ENCODE assay signal across 7 mouse cellular contexts in the genomic region with DNA sequence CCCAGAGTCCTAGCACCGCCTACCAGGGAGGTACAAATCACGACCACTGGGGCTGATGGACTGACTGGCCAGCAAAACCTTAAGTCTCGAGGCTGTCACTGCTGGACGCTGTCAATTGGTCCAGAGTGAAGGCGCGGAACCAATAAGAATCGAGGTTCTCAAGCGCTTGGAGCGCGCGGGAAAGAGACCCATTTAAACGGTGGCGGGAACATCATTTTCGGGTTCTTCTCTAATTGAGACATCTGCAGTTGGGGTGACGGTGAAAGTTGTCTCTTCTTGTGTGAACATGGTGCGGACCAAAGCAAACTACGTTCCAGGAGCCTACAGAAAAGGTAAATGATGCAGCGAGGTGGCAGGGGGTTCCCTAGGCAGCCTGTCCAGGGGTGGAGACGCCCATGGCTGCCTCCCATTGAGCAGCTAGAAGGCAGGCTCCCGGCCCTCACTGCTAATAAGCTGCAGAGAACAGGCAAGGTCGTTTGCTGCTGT. TPM values are rescaled to one million over a fixed set of nuclear protein-coding genes. Genes with fewer than 3 reads are reported as not detected.
DNase-seq lines count a peak whose midpoint lies in the region; ATAC-seq and TF ChIP-seq lines count a peak whose summit lies in the region.

A gene (plus strand): TSS at position 95 of the 486 bp plus-strand sequence.

- no peaks in the 10 kb centered on the region for H3K27me3 ChIP-seq in intestine, embryonic 15.5 days (replicated peaks)
- H3K27me3 ChIP-seq in limb, embryonic 13.5 days, result no peaks in the 10 kb centered on the region
- no peaks in the 10 kb centered on the region for H3K27me3 ChIP-seq in midbrain, embryonic 15.5 days (replicated peaks)
- H3K27me3 ChIP-seq in spleen, adult 2 months (ENCODE audit: control insufficient read depth, insufficient read depth, low read length), result no peaks in the 10 kb centered on the region

- no peaks in the 10 kb centered on the region for H3K9me3 ChIP-seq in intestine, embryonic 15.5 days
- H3K9me3 ChIP-seq in limb, embryonic 13.5 days, result no peaks in the 10 kb centered on the region
- no peaks in the 10 kb centered on the region for H3K9me3 ChIP-seq in midbrain, embryonic 15.5 days

- H3K36me3 ChIP-seq in intestine, embryonic 15.5 days, result no peaks in the 10 kb centered on the region
- H3K36me3 ChIP-seq in limb, embryonic 13.5 days, result peaks cover 24% of the 10 kb centered on the region
- H3K36me3 ChIP-seq in midbrain, embryonic 15.5 days (replicated peaks), result no peaks in the 10 kb centered on the region
- H3K36me3 ChIP-seq in spleen, adult 2 months (ENCODE audit: control insufficient read depth, insufficient read depth, low read length), result no peaks in the 10 kb centered on the region

- peak within 1 kb of the TSS; percentile 73 for H3K9ac ChIP-seq in intestine, embryonic 15.5 days
- H3K9ac ChIP-seq in limb, embryonic 13.5 days, result peak within 1 kb of the TSS; percentile 80
- H3K9ac ChIP-seq in midbrain, embryonic 15.5 days, result no peak within 1 kb of the TSS

- peak; percentile 94 for ATAC-seq in intestine, embryonic 15.5 days
- ATAC-seq in limb, embryonic 13.5 days (ENCODE audit: low FRiP score, low read depth), result peak; percentile 97
- peak; percentile 84 for ATAC-seq in midbrain, embryonic 15.5 days (replicated peaks)

- WGBS in intestine, embryonic 15.5 days, result 0% methylated on average over 21 of the region's 21 CpGs
- under 1% methylated on average over 21 of the region's 21 CpGs for WGBS in limb, embryonic 13.5 days
- under 1% methylated on average over 21 of the region's 21 CpGs for WGBS in midbrain, embryonic 15.5 days
- WGBS in spleen, adult 2 months, result under 1% methylated on average over 21 of the region's 21 CpGs

- no peak for TF ChIP-seq POLR2A in spleen, adult 2 months (IDR thresholded peaks at IDR 0.05; ENCODE audit: low read depth, low read length)

- H3K27ac ChIP-seq in intestine, embryonic 15.5 days, result peak within 1 kb of the TSS; percentile 48
- peak within 1 kb of the TSS; percentile 58; the same call in 1 of the 2 replicates for H3K27ac ChIP-seq in limb, embryonic 13.5 days
- no peak within 1 kb of the TSS for H3K27ac ChIP-seq in midbrain, embryonic 15.5 days
- no peak within 1 kb of the TSS for H3K27ac ChIP-seq in spleen, adult 2 months (ENCODE audit: insufficient read depth, low read length)

- H3K4me2 ChIP-seq in intestine, embryonic 15.5 days (replicated peaks), result peak within 1 kb of the TSS; percentile 90
- peak within 1 kb of the TSS; percentile 94 for H3K4me2 ChIP-seq in limb, embryonic 13.5 days (replicated peaks)
- peak within 1 kb of the TSS; percentile 57 for H3K4me2 ChIP-seq in midbrain, embryonic 15.5 days

- DNase-seq in T-cell, adult 2 months (ENCODE audit: low spot score), result peak; percentile 61
- DNase-seq in embryo, embryonic 11 days, result peak; percentile 96
- DNase-seq in gastrocnemius, postnatal 25 days, result peak; percentile 66
- DNase-seq in spleen, adult 2 months (ENCODE audit: low read depth in 1 of 2, low spot score in 2 of 2), result peak; percentile 52 to 55

- TF ChIP-seq CTCF in spleen, adult 2 months (IDR thresholded peaks at IDR 0.05; ENCODE audit: extremely low read depth, insufficient read depth, insufficient read length, insufficient replicate concordance), result no peak

- no peaks in the 10 kb centered on the region for H3K4me1 ChIP-seq in intestine, embryonic 15.5 days (replicated peaks)
- peaks cover 23% of the 10 kb centered on the region for H3K4me1 ChIP-seq in limb, embryonic 13.5 days
- peaks cover 13% of the 10 kb centered on the region for H3K4me1 ChIP-seq in midbrain, embryonic 15.5 days
- H3K4me1 ChIP-seq in spleen, adult 2 months (ENCODE audit: control insufficient read depth, insufficient read depth, insufficient read length), result peaks cover 6% of the 10 kb centered on the region; the same call in 1 of the 2 replicates

- peak within 1 kb of the TSS; percentile 65 for H3K4me3 ChIP-seq in intestine, embryonic 15.5 days (replicated peaks)
- peak within 1 kb of the TSS; percentile 66 for H3K4me3 ChIP-seq in limb, embryonic 13.5 days
- peak within 1 kb of the TSS; percentile 29 for H3K4me3 ChIP-seq in midbrain, embryonic 15.5 days
- H3K4me3 ChIP-seq in spleen, adult 2 months (ENCODE audit: extremely low read depth, insufficient read depth, insufficient read length), result peak within 1 kb of the TSS; percentile 56

RNA-seq across cellular contexts. Expression of the gene that starts here (rescaled TPM):
- total RNA-seq in gastrocnemius, postnatal 25 days (2021), result under 1 TPM; 0.28 to 0.94 TPM
- 152 and 176 TPM in 2 replicates for polyA plus RNA-seq in intestine, embryonic 15.5 days (2015; fragmentation: Nextera tagmentation; extraction: Ambion mirVana)
- 207 and 211 TPM in 2 replicates for polyA plus RNA-seq in limb, embryonic 13.5 days (2015; fragmentation: Nextera tagmentation; extraction: Ambion mirVana)
- 19.4 and 22.1 TPM in 2 replicates for polyA plus RNA-seq in midbrain, embryonic 15.5 days (2015; fragmentation: Nextera tagmentation; extraction: Ambion mirVana)
- polyA plus RNA-seq in spleen, adult 2 months (2012; rRNA removed), result 2.4 and 4.8 TPM in 2 replicates

Comparison
In these comparisons a context has a peak if more than half of its experiments do, and no peak if none do; other contexts are left out.
1. Peak in DNase-seq in gastrocnemius, postnatal 25 days; RNA of the gene not detected or under 1 TPM.
2. H3K27ac ChIP-seq: peak in intestine, embryonic 15.5 days (single experiment) and limb, embryonic 13.5 days (single experiment); none in midbrain, embryonic 15.5 days (single experiment) and spleen, adult 2 months (single experiment).
3. Peak in every context shown above with its lines, with median percentiles within 50 percentile points of each other: DNase-seq, ATAC-seq, H3K4me2 ChIP-seq and H3K4me3 ChIP-seq.